Mouse (Mus musculus): ENCODE results near the gene Sdk2.

Sdk2 gene

GRCm38 (mm10) chr11:114046927-114047326, 19.9 kb downstream of the Sdk2 start:
- DNase-seq (ENCODE audit: low spot score), result no peak

- DNase-seq (ENCODE audit: low spot score), result no peak
These were observed 22.5 kb downstream of the Sdk2 start for GRCm38 (mm10) chr11:114044373-114044772.

- no peak for DNase-seq (ENCODE audit: low spot score)
These were observed 23.3 kb downstream of the Sdk2 start for GRCm38 (mm10) chr11:114043530-114043929.

GRCm38 (mm10) chr11:114040391-114041035, 26.3 kb downstream of the Sdk2 start:
- DNase-seq (ENCODE audit: low spot score), result no peak

- no peak for DNase-seq (ENCODE audit: low spot score)
These were observed 28.8 kb downstream of the Sdk2 start for GRCm38 (mm10) chr11:114038036-114038435.

- DNase-seq (ENCODE audit: low spot score), result no peak
These were observed 35.4 kb downstream of the Sdk2 start for GRCm38 (mm10) chr11:114031491-114031890.

GRCm38 (mm10) chr11:114030214-114030613, 36.6 kb downstream of the Sdk2 start:
- no peak for DNase-seq (ENCODE audit: low spot score)

GRCm38 (mm10) chr11:114028512-114028911, 38.3 kb downstream of the Sdk2 start:
- DNase-seq (ENCODE audit: low spot score), result no peak

GRCm38 (mm10) chr11:114028021-114028420, 38.8 kb downstream of the Sdk2 start:
- no peak for DNase-seq (ENCODE audit: low spot score)

GRCm38 (mm10) chr11:114025056-114025455, 41.8 kb downstream of the Sdk2 start:
- no peak for DNase-seq (ENCODE audit: low spot score)

- DNase-seq (ENCODE audit: low spot score), result no peak
These were observed 42.9 kb downstream of the Sdk2 start for GRCm38 (mm10) chr11:114023965-114024364.

GRCm38 (mm10) chr11:114022166-114022565, 44.7 kb downstream of the Sdk2 start:
- no peak for DNase-seq (ENCODE audit: low spot score)

- no peak for DNase-seq (ENCODE audit: low spot score)
These were observed 47.8 kb downstream of the Sdk2 start for GRCm38 (mm10) chr11:114019087-114019486.

GRCm38 (mm10) chr11:114016889-114017392, 49.9 kb downstream of the Sdk2 start:
- DNase-seq (ENCODE audit: low spot score), result no peak

GRCm38 (mm10) chr11:114016108-114016888, 50.5 kb downstream of the Sdk2 start:
- DNase-seq (ENCODE audit: low spot score), result no peak

- no peak for DNase-seq (ENCODE audit: low spot score)
These were observed 55.3 kb downstream of the Sdk2 start for GRCm38 (mm10) chr11:114011523-114011922.

GRCm38 (mm10) chr11:114005879-114006278, 61.0 kb downstream of the Sdk2 start:
- DNase-seq (ENCODE audit: low spot score), result no peak

GRCm38 (mm10) chr11:114004651-114005050, 62.2 kb downstream of the Sdk2 start:
- DNase-seq (ENCODE audit: low spot score), result no peak

GRCm38 (mm10) chr11:114003195-114003594, 63.7 kb downstream of the Sdk2 start:
- DNase-seq (ENCODE audit: low spot score), result no peak

- no peak for DNase-seq (ENCODE audit: low spot score)
These were observed 66.8 kb downstream of the Sdk2 start for GRCm38 (mm10) chr11:114000051-114000450.

- DNase-seq (ENCODE audit: low spot score), result no peak
These were observed 68.1 kb downstream of the Sdk2 start for GRCm38 (mm10) chr11:113998702-113999101.

GRCm38 (mm10) chr11:113993921-113994320, 72.9 kb downstream of the Sdk2 start:
- DNase-seq (ENCODE audit: low spot score), result no peak

GRCm38 (mm10) chr11:113992894-113993293, 74.0 kb downstream of the Sdk2 start:
- DNase-seq (ENCODE audit: low spot score), result no peak

Measured in adipocyte (in vitro differentiated cells).